Mouse (Mus musculus) heart, embryonic 10.5 days (tissue): ENCODE data around the gene Hdac8. TPM values are rescaled to one million over a fixed set of nuclear protein-coding genes. Genes with fewer than 3 reads are reported as not detected.

Source experiments
- DNase-seq: peaks from one replicate; pipeline ENCODE4 v3.0.0-alpha.2; 2017; ENCODE audit warnings: low spot score
- H3K27ac ChIP-seq: fragments of 300-500 bp; sonication (generic); 2 replicates; pipeline ENCODE4 v1.5.1; 2016; ENCODE audit warnings: mild to moderate bottlenecking
- H3K27me3 ChIP-seq: fragments of 300-500 bp; sonication (generic); 2 replicates; pipeline ENCODE4 v1.6.1; 2016; ENCODE audit warnings: mild to moderate bottlenecking; ENCODE audit not compliant: poor library complexity, insufficient read depth, severe bottlenecking
- H3K36me3 ChIP-seq: fragments of 300-500 bp; sonication (generic); 2 replicates; pipeline ENCODE4 v1.6.1; 2016; ENCODE audit warnings: mild to moderate bottlenecking, moderate library complexity
- H3K4me1 ChIP-seq: fragments of 300-500 bp; sonication (generic); 2 replicates; pipeline ENCODE4 v1.6.1; 2016; ENCODE audit warnings: mild to moderate bottlenecking
- H3K4me3 ChIP-seq: fragments of 300-500 bp; sonication (generic); 2 replicates; pipeline ENCODE4 v1.5.1; 2016; ENCODE audit warnings: mild to moderate bottlenecking, moderate library complexity
- H3K9me3 ChIP-seq: fragments of 300-500 bp; sonication (generic); 2 replicates; pipeline ENCODE4 v1.6.1; 2016; ENCODE audit warnings: mild to moderate bottlenecking, moderate library complexity
- WGBS: fragments of 180-500 bp; shearing (Covaris S2); methylation state at CpG from one replicate; pipeline ENCODE4 v1.1.7; 2016; 5-methylcytosine and 5-hydroxymethylcytosine counted together
- polyA plus RNA-seq: library from polyadenylated mRNA; unstranded; fragments of >200 nt; fragmentation: Nextera tagmentation; extraction: Ambion mirVana; gene quantifications from 2 replicates; pipeline ENCODE4 v1.2.1, GENCODE M21; 2016

Hdac8 gene
- polyA plus RNA-seq, 1 experiment from 2014 or later: 6.2 TPM

DNA sequence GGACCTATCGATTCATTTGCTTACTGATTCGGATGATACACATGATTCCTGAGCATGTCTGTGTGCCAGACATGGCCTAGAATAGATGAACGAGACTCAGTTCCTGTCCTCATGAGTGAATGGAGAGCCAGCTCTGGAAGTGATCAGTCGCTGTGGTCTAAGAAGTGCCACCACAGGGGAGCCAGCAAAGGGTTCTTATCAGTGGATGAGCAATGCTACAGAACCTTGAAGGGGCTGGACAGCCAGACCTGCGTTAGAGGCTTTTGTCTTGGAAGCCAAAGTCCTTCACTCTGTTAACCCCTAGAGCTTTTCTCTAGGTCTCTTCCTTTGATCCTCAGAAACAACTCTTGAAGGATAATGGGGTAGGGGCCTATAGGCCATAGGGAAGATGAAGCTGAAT is 186.4 kb downstream of the Hdac8 start:
- H3K4me1 ChIP-seq: no peaks in the 10 kb centered on the region

DNA sequence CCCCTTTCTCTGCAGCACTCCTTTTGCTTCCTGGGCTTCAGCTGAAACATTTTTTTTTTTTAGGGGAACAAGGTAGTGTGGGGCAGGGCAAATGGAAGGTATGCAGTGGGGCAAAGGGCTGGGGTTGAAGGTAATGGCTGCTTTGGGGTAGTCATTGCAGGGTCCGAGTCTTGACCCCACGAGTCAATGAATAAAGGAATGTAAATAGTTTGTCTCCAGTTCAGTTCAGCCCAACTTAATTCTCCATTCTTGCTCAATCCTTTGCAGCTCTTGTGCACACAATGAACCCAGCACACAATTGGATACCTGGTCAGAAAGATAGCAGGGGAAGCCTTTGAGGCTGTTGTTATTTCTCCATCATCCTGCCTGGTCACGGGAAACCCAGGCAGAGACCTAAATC is 194.0 kb downstream of the Hdac8 start:
- no peaks in the 10 kb centered on the region for H3K36me3 ChIP-seq
- H3K4me3 ChIP-seq: no peak overlapping the region
- WGBS: 76% methylated on average over 3 of the region's 3 CpGs
- DNase-seq: no peak
- 0 out of 2 replicates have a peak, but pooled peaks cover 5% of the 10 kb centered on the region for H3K4me1 ChIP-seq
- no peaks in the 10 kb centered on the region for H3K9me3 ChIP-seq
- peaks cover 54% of the 10 kb centered on the region; the same call in 1 of the 2 replicates for H3K27me3 ChIP-seq
- no peak overlapping the region for H3K27ac ChIP-seq

More for the DNA sequence above, 186.4 kb downstream of the Hdac8 start:
- no peak for DNase-seq
- Histone ChIP-seq H3K27ac (no peak overlapping the region), H3K36me3 (no peaks in the 10 kb centered on the region), H3K9me3 (no peaks in the 10 kb centered on the region), H3K4me3 (no peak overlapping the region), H3K27me3 (peaks cover 29% of the 10 kb centered on the region)
- 66% methylated on average over 5 of the region's 5 CpGs for WGBS

DNA sequence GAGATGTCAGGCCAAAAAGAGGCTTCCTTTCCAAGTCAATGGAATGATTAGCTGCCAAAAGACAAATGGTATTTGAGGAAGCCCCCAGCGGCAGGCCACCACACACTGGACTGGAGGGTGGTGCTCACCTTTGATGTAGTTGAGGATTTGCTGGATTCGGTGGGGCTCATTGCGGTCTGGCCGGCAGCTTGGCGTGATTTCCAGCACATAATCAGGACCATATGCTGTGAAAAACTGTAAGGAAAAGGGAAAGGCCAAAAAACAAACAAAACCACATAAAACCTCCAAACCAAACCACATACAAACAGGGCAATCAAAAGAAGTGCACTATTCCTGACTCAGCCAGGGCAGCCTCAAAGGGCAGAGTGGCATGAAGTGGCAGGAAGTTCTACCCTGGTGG is 197.6 kb downstream of the Hdac8 start:
- H3K4me3 ChIP-seq: no peak overlapping the region
- DNase-seq: no peak
- no peaks in the 10 kb centered on the region for H3K9me3 ChIP-seq
- H3K36me3 ChIP-seq: no peaks in the 10 kb centered on the region
- 57% methylated on average over 5 of the region's 5 CpGs for WGBS
- H3K4me1 ChIP-seq: peaks cover 18% of the 10 kb centered on the region; the same call in 1 of the 2 replicates
- H3K27ac ChIP-seq: no peak overlapping the region
- H3K27me3 ChIP-seq: peaks cover 72% of the 10 kb centered on the region

GRCm38 (mm10) chrX:102305806-102306205 is 199.4 kb downstream of the Hdac8 start:
- Histone ChIP-seq H3K9me3 (no peaks in the 10 kb centered on the region), H3K4me1 (peaks cover 23% of the 10 kb centered on the region; the same call in 1 of the 2 replicates), H3K36me3 (no peaks in the 10 kb centered on the region), H3K27me3 (peaks cover 60% of the 10 kb centered on the region), H3K4me3 (no peak overlapping the region), H3K27ac (no peak overlapping the region)
- DNase-seq: no peak
- 65% methylated on average over 4 of the region's 4 CpGs for WGBS

DNA sequence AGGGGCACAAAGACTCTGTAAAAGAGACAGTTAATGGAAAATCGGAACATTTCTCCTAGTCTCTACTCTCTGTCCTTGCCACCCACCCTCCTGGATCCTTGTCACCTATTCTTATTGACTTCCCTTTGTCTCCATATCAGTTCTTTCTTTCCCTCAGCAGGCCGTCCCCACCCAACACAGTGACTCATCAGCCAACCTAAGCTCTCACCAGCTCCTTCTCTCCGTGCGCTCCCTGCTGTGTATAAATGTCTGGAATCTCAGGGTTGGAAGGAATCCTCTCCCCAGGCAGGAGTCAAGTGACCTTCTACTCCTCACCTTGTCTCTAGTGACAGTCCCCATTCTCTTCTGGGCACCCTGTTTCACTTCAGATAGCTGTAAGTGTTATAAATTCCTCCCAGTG is 200.2 kb downstream of the Hdac8 start:
- H3K27me3 ChIP-seq: peaks cover 55% of the 10 kb centered on the region
- no peaks in the 10 kb centered on the region for H3K36me3 ChIP-seq
- H3K4me3 ChIP-seq: no peak overlapping the region
- no peaks in the 10 kb centered on the region for H3K9me3 ChIP-seq
- DNase-seq: no peak
- no peak overlapping the region for H3K27ac ChIP-seq
- 51% methylated on average over 4 of the region's 4 CpGs for WGBS
- peaks cover 23% of the 10 kb centered on the region; the same call in 1 of the 2 replicates for H3K4me1 ChIP-seq

DNA sequence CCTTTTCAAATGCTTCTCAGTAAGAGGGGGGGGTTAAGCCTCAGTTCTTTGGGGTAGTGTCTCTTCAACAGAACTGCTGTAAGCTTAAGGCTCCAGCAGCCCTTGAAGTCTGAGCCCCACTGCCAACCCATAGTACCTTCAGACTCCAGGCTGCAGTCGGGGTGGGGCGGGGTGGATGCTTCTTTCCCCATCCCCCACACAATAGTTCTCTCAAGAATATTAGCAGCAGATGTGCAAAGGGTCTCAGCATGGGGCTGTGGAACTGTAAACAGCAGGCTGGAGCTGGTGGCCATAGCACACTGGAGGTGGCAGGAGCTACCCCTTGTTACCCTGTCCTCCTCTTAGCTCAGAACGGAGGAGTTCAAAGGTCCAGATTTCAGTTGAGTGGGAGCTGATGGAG is 202.7 kb downstream of the Hdac8 start:
- Histone ChIP-seq H3K36me3 (no peaks in the 10 kb centered on the region), H3K27me3 (peaks cover 42% of the 10 kb centered on the region), H3K4me1 (peaks cover 18% of the 10 kb centered on the region; the same call in 1 of the 2 replicates), H3K4me3 (no peak overlapping the region), H3K9me3 (no peaks in the 10 kb centered on the region), H3K27ac (peak overlapping the region; percentile 42; the same call in 1 of the 2 replicates)
- WGBS: 37% methylated on average over 3 of the region's 3 CpGs
- DNase-seq: no peak

DNA sequence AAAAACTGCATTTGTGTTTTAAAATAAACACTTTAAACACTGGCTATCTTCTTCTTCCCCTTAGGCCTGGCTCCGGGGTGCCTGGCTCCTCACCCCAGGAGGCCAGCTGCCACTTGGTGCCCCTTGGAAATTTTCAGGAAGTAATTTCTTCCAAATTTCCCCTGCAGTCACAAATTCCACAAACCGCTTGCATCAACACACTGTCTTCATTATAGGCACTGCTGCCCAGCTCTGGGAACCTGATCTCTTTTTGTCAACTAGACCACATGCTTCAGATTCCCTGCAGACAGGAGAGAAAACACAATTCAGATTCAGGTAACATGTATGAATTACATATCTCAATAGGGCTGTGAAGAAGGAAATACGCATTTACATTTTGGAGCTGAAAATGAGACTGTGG is 220.3 kb downstream of the Hdac8 start:
- no peaks in the 10 kb centered on the region for H3K27me3 ChIP-seq
- no peak overlapping the region for H3K4me3 ChIP-seq
- no peak overlapping the region for H3K27ac ChIP-seq
- no peaks in the 10 kb centered on the region for H3K36me3 ChIP-seq
- DNase-seq: no peak
- peaks cover 13% of the 10 kb centered on the region; the same call in 1 of the 2 replicates for H3K4me1 ChIP-seq
- WGBS: 66% methylated on average over 3 of the region's 3 CpGs
- H3K9me3 ChIP-seq: no peaks in the 10 kb centered on the region

- Histone ChIP-seq H3K27me3 (peaks cover 57% of the 10 kb centered on the region; the same call in 1 of the 2 replicates), H3K27ac (no peak overlapping the region), H3K4me3 (no peak overlapping the region), H3K4me1 (no peaks in the 10 kb centered on the region), H3K36me3 (no peaks in the 10 kb centered on the region), H3K9me3 (no peaks in the 10 kb centered on the region)
- DNase-seq: no peak
- whole genome bisulfite sequencing: 86% methylated on average over 14 of the region's 14 CpGs
Observed at GRCm38 (mm10) chrX:102262620-102263345, 242.4 kb downstream of the Hdac8 start.

DNA sequence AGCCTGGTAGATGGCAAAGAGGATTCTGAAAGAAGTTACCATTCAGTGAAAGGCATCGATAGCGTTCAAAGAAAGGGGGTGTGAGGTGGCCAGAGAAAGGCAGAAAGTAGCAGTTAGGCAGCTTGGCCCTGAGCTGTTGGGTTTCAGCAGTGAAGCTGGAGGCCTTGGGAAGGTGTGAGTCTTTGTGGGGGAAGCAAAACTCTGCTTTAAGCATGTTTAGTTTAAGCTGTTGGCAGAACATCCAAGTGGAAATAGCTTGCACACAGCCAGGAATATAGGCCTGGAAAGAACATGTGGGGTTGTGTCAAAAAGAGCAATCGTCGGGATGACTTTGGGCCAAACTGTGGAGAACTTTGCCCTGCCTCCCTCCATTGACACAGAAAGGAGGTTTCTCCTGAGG is 245.4 kb downstream of the Hdac8 start:
- Histone ChIP-seq H3K27me3 (peaks cover 52% of the 10 kb centered on the region; the same call in 1 of the 2 replicates), H3K36me3 (no peaks in the 10 kb centered on the region), H3K4me3 (no peak overlapping the region), H3K9me3 (no peaks in the 10 kb centered on the region), H3K27ac (no peak overlapping the region), H3K4me1 (no peaks in the 10 kb centered on the region)
- DNase-seq: no peak
- WGBS: 86% methylated on average over 4 of the region's 4 CpGs

GRCm38 (mm10) chrX:102253892-102254291 is 251.3 kb downstream of the Hdac8 start:
- DNase-seq: peak; percentile 78
- no peaks in the 10 kb centered on the region for H3K4me1 ChIP-seq
- H3K27ac ChIP-seq: no peak overlapping the region; the same call in 1 of the 2 replicates
- peak overlapping the region; percentile 24; the same call in 1 of the 2 replicates for H3K4me3 ChIP-seq
- no peaks in the 10 kb centered on the region for H3K9me3 ChIP-seq
- peaks cover 58% of the 10 kb centered on the region for H3K27me3 ChIP-seq
- 25% methylated on average over 7 of the region's 7 CpGs for WGBS
- no peaks in the 10 kb centered on the region for H3K36me3 ChIP-seq

DNA sequence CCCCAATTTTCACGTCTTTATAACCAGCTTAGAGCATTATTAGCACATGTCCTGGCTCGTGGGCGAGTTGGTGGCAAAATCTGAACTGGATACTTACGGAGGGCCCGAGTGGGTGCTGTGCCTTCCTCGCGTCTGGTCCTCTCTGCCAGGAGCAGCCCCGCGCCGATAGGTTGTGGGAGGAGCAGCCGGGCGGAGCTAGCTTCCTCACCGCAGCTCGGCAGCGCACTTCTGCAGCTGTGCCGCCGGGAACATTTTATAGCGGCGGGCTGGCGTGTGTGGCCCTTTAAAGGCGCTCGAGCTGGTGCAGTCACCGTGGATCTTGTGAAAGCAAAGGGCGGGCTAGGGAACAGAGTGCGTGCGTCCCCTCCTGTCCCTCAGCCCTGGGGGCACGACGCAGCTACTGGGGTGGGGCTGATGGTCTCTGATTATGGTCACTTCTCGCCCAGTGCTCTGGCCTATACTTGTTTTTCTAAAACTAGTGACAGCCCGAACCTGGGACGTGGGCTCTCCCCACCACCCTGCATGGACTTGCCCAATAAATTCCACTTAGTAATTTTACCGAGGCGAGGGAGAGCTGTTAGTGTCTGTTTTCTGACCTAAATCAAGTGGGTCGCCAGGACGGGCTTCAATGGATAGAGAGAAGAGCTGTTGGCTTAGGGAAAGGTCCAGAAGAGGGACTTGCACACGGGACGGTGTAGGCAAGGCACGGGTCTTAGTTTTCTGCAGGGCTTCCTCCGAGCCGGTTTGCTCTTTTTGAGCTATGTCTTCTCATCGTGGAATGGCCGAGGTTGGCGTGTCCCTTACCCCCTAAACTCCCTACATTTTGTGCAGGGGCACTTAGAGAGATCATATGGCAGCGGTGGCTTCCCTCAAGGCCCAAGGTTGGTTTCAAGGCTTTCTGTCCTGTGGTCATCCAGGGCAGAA is 253.0 kb downstream of the Hdac8 start, which contains the start of gene Cited1:
TSS of gene Cited1 (minus strand) at position 245 of the 924 bp plus-strand sequence.
- H3K36me3 ChIP-seq: peaks cover 6% of the 10 kb centered on the region
- H3K4me1 ChIP-seq: no peaks in the 10 kb centered on the region
- H3K4me3 ChIP-seq: peak within 1 kb of the TSS; percentile 71
- H3K27me3 ChIP-seq: peaks cover 69% of the 10 kb centered on the region
- peak within 1 kb of the TSS; percentile 85 for H3K27ac ChIP-seq
- WGBS: 13% methylated on average over 44 of the region's 44 CpGs
- H3K9me3 ChIP-seq: no peaks in the 10 kb centered on the region
- DNase-seq: peak; percentile 82

DNA sequence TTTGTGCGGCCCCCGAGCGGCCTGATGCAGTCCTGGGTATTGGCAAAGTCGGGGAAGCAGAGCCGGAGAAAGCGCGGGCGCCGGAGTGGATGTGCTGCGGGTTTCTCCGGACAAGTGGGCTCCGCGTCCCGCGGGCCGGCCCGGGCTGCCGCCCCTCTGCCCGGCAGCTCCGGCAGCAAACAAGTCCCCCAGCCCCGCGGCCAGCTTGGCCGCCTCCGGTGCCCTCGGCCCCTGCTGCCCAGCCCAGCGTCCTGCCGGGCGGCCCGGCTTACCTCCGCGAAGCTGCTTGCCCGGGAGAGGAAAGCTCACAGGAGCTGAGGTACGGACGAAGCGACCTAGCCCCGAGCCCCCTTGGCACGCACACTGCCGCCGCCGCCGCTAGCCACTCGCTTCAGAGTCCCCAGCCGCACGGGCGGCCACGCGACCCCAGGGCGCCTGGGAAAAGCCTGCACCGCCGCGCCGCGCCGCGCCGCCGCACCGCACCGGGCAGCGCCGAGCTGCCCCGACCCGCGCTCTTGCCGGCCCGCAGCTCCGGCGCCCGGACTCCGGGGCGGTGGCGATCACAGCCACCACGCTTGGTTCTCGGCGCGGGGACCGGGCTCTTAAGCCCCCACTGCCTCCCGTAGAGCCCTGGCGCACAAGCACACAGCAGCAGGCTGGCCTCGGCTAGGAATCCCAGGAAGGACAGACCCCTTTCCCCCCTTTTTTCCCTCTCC is 253.8 kb downstream of the Hdac8 start:
- Histone ChIP-seq H3K27ac (peak overlapping the region; percentile 85), H3K36me3 (peaks cover 11% of the 10 kb centered on the region), H3K27me3 (peaks cover 72% of the 10 kb centered on the region), H3K4me3 (peak overlapping the region; percentile 71), H3K9me3 (no peaks in the 10 kb centered on the region), H3K4me1 (no peaks in the 10 kb centered on the region)
- WGBS: 15% methylated on average over 70 of the region's 80 CpGs
- DNase-seq: no peak
